Mouse (Mus musculus) ES-E14 (cell line): Measurements from ENCODE around the gene Baz2b. TPM values are rescaled to one million over a fixed set of nuclear protein-coding genes. Genes with fewer than 3 reads are reported as not detected.
"Not testable (repeated sequence)": the region's sequence is repeated elsewhere in the genome, so short reads cannot be mapped to it uniquely, and the experiment has no call there.

Source experiments
- DNase-seq: peaks from one replicate; pipeline ENCODE4 v3.0.0-alpha.2; 2013; ENCODE audit warnings: low read depth, low spot score
- H3K27ac ChIP-seq: 2 replicates; pipeline ENCODE4 v1.5.1; 2012; ENCODE audit warnings: low read depth, mild to moderate bottlenecking, low read length, moderate library complexity, mixed read lengths; ENCODE audit not compliant: poor library complexity, insufficient read depth, severe bottlenecking
- H3K36me3 ChIP-seq: 2 replicates; pipeline ENCODE4 v1.6.1; 2012; ENCODE audit warnings: mild to moderate bottlenecking, low read length, moderate library complexity, mixed read lengths; ENCODE audit not compliant: control insufficient read depth, poor library complexity, insufficient read depth, severe bottlenecking
- H3K4me1 ChIP-seq, 2 experiments: fragments of 150-350 bp in 1 of 2; sonication (generic) in 1 of 2; 2 replicates each; pipeline ENCODE4 v1.6.1; 2012; ENCODE audit warnings: low read length in 2 of 2, mild to moderate bottlenecking in 1 of 2, mixed read lengths in 1 of 2; ENCODE audit not compliant: control insufficient read depth in 2 of 2, insufficient read depth in 2 of 2, poor library complexity in 1 of 2
- H3K4me3 ChIP-seq, 2 experiments: fragments of 150-350 bp in 1 of 2; sonication (generic) in 1 of 2; 2 replicates each; pipeline ENCODE4 v1.5.1; 2012; ENCODE audit warnings: low read length in 2 of 2, low read depth in 1 of 2, mild to moderate bottlenecking in 1 of 2, mixed read lengths in 1 of 2; ENCODE audit not compliant: insufficient read depth in 1 of 2, poor library complexity in 1 of 2, severe bottlenecking in 1 of 2
- H3K9ac ChIP-seq: 2 replicates; pipeline ENCODE4 v1.6.1; 2012; ENCODE audit warnings: low read depth, mild to moderate bottlenecking, low read length, mixed read lengths; ENCODE audit not compliant: poor library complexity, insufficient read depth, severe bottlenecking
- H3K9me3 ChIP-seq: fragments of 150-350 bp; sonication (generic); 2 replicates; pipeline ENCODE4 v1.6.1; 2012; ENCODE audit warnings: low read depth, mild to moderate bottlenecking, low read length; ENCODE audit not compliant: control insufficient read depth, insufficient read depth
- CHD2 ChIP-seq: IDR thresholded peaks from 2 replicates; pipeline ENCODE4 v1.6.1; 2014; ENCODE audit warnings: mild to moderate bottlenecking, low read depth, low read length, inconsistent platforms
- HCFC1 ChIP-seq: IDR thresholded peaks from 2 replicates; pipeline ENCODE4 v1.6.1; 2012; ENCODE audit warnings: low read length, inconsistent platforms, borderline replicate concordance; ENCODE audit not compliant: insufficient read depth
- MAFK ChIP-seq: IDR thresholded peaks from 2 replicates; pipeline ENCODE4 v1.6.1; 2014; ENCODE audit warnings: mild to moderate bottlenecking, low read depth, low read length, inconsistent platforms; ENCODE audit not compliant: insufficient read depth
- ZC3H11A ChIP-seq: IDR thresholded peaks from 2 replicates; pipeline ENCODE4 v1.6.1; 2012; ENCODE audit warnings: low read depth, mild to moderate bottlenecking, inconsistent platforms, low read length, borderline replicate concordance
- ZNF384 ChIP-seq: IDR thresholded peaks from 2 replicates; pipeline ENCODE4 v1.6.1; 2012; ENCODE audit warnings: low read depth, low read length, inconsistent platforms
- in situ Hi-C, 2 experiments: fragments of 600-800 bp; cut with MboI; formaldehyde crosslinking; loops; one replicate each; pipeline ENCODE4 v1.15.1; 2025; ENCODE audit warnings: low sequenced_read_pairs in 2 of 2, inconsistent platforms in 1 of 2; ENCODE audit not compliant: unreplicated experiment in 2 of 2
- total RNA-seq: library from RNA; depleted of rRNA; stranded (reverse); fragments of 300-350 nt; gene quantifications from 2 replicates; pipeline ENCODE4 v1.2.3, GENCODE M21; 2012

Baz2b gene
- total RNA-seq, 1 experiment: 22.0 TPM

- H3K4me3 ChIP-seq: no peak overlapping the region
- TF ChIP-seq HCFC1 (no peak), CHD2 (no peak)
- no peaks in the 10 kb centered on the region for H3K36me3 ChIP-seq
- no peak overlapping the region for H3K9ac ChIP-seq
- in situ Hi-C loops: no loop called here
- DNase-seq: no peak
- H3K27ac ChIP-seq: no peak overlapping the region
- H3K9me3 ChIP-seq: no peaks in the 10 kb centered on the region
- H3K4me1 ChIP-seq: peaks cover 0 to 3% of the 10 kb centered on the region in 2 experiments; a peak in 1 of 4 replicates
Measured at GRCm38 (mm10) chr2:60135796-60136195, 73.8 kb downstream of the Baz2b start.

GRCm38 (mm10) chr2:60134958-60135357 lies 74.7 kb downstream of the Baz2b start:
- H3K9ac ChIP-seq, DNase-seq, H3K4me3 ChIP-seq, H3K4me1 ChIP-seq, H3K9me3 ChIP-seq, H3K36me3 ChIP-seq, H3K27ac ChIP-seq, in situ Hi-C loops: not testable (repeated sequence)

GRCm38 (mm10) chr2:60133072-60133471 lies 76.6 kb downstream of the Baz2b start:
- Histone ChIP-seq H3K4me3 (no peak overlapping the region), H3K27ac (no peak overlapping the region), H3K4me1 (peaks cover 0 to 3% of the 10 kb centered on the region in 2 experiments; a peak in 1 of 4 replicates), H3K36me3 (no peaks in the 10 kb centered on the region), H3K9me3 (no peaks in the 10 kb centered on the region), H3K9ac (no peak overlapping the region)
- no peak for DNase-seq
- TF ChIP-seq ZNF384: no peak
- TF ChIP-seq HCFC1: no peak
- TF ChIP-seq ZC3H11A: no peak
- no peak for TF ChIP-seq MAFK
- TF ChIP-seq CHD2: no peak
- in situ Hi-C loops: no loop called here

- no peak overlapping the region for H3K4me3 ChIP-seq
- no peaks in the 10 kb centered on the region for H3K9me3 ChIP-seq
- H3K4me1 ChIP-seq: peaks cover 0 to 3% of the 10 kb centered on the region in 2 experiments; a peak in 1 of 4 replicates
- H3K27ac ChIP-seq: no peak overlapping the region
- H3K9ac ChIP-seq: no peak overlapping the region
- in situ Hi-C loops: no loop called here
- no peak for DNase-seq
- no peaks in the 10 kb centered on the region for H3K36me3 ChIP-seq
- TF ChIP-seq HCFC1: no peak
- no peak for TF ChIP-seq ZC3H11A
- no peak for TF ChIP-seq MAFK
- TF ChIP-seq CHD2: no peak
- no peak for TF ChIP-seq ZNF384
Measured at GRCm38 (mm10) chr2:60132269-60133042, 77.2 kb downstream of the Baz2b start.

GRCm38 (mm10) chr2:60128631-60129030 lies 81.0 kb downstream of the Baz2b start:
- no peak overlapping the region for H3K27ac ChIP-seq
- no peaks in the 10 kb centered on the region for H3K9me3 ChIP-seq
- no peak for TF ChIP-seq ZC3H11A
- no peak for TF ChIP-seq CHD2
- TF ChIP-seq ZNF384: no peak
- TF ChIP-seq HCFC1: no peak
- TF ChIP-seq MAFK: no peak
- no peak for DNase-seq
- no peaks in the 10 kb centered on the region for H3K36me3 ChIP-seq
- in situ Hi-C loops: no loop called here
- H3K4me3 ChIP-seq: no peak overlapping the region
- no peak overlapping the region for H3K9ac ChIP-seq
- peaks cover 0 to 5% of the 10 kb centered on the region in 2 experiments; a peak in 2 of 4 replicates for H3K4me1 ChIP-seq
